Mouse (Mus musculus) heart, embryonic 12.5 days (tissue): ENCODE measurements around the gene Yod1. TPM values are rescaled to one million over a fixed set of nuclear protein-coding genes. Genes with fewer than 3 reads are reported as not detected.

Experiments
- ATAC-seq: fragments of 200-750 bp; cut with Nextera tagmentation; 2 replicates; pipeline ENCODE4 v1.8.0; 2017; ENCODE audit warnings: moderate TSS enrichment, moderate library complexity; ENCODE audit not compliant: insufficient number of reproducible peaks, low FRiP score
- H3K27ac ChIP-seq: fragments of 300-500 bp; sonication (generic); 2 replicates; pipeline ENCODE4 v1.5.1; 2016; ENCODE audit warnings: mild to moderate bottlenecking, moderate library complexity; ENCODE audit not compliant: poor library complexity, severe bottlenecking
- H3K27me3 ChIP-seq: fragments of 300-500 bp; sonication (generic); replicated peaks from 2 replicates; pipeline ENCODE4 v1.6.1; 2016; ENCODE audit warnings: mild to moderate bottlenecking, moderate library complexity
- H3K36me3 ChIP-seq: fragments of 300-500 bp; sonication (generic); 2 replicates; pipeline ENCODE4 v1.6.1; 2016; ENCODE audit warnings: mild to moderate bottlenecking, moderate library complexity
- H3K4me1 ChIP-seq: fragments of 300-500 bp; sonication (generic); replicated peaks from 2 replicates; pipeline ENCODE4 v1.6.1; 2016; ENCODE audit warnings: mild to moderate bottlenecking
- H3K4me2 ChIP-seq: fragments of 300-500 bp; sonication (generic); 2 replicates; pipeline ENCODE4 v1.6.1; 2016; ENCODE audit warnings: mild to moderate bottlenecking, moderate library complexity
- H3K4me3 ChIP-seq: fragments of 300-500 bp; sonication (generic); 2 replicates; pipeline ENCODE4 v1.5.1; 2016; ENCODE audit warnings: mild to moderate bottlenecking
- H3K9ac ChIP-seq: fragments of 300-500 bp; sonication (generic); 2 replicates; pipeline ENCODE4 v1.6.1; 2016; ENCODE audit warnings: mild to moderate bottlenecking, moderate library complexity
- H3K9me3 ChIP-seq: fragments of 300-500 bp; sonication (generic); replicated peaks from 2 replicates; pipeline ENCODE4 v1.6.1; 2016; ENCODE audit warnings: mild to moderate bottlenecking, moderate library complexity
- WGBS: fragments of 180-500 bp; shearing (Covaris S2); methylation state at CpG from one replicate; pipeline ENCODE4 v1.1.7; 2016; 5-methylcytosine and 5-hydroxymethylcytosine counted together
- polyA plus RNA-seq: library from polyadenylated mRNA; unstranded; fragments of >200 nt; fragmentation: Nextera tagmentation; extraction: Ambion mirVana; gene quantifications from 2 replicates; pipeline ENCODE4 v1.2.1, GENCODE M21; 2016

Yod1 gene
- polyA plus RNA-seq, 1 experiment from 2014 or later = 9.9 TPM

GRCm38 (mm10) chr1:130742201-130742600, 25.1 kb downstream of the Yod1 start:
- no peak overlapping the region for H3K4me2 ChIP-seq
- H3K9ac ChIP-seq = no peak overlapping the region
- no peaks in the 10 kb centered on the region for H3K36me3 ChIP-seq
- H3K4me3 ChIP-seq = no peak overlapping the region
- ATAC-seq = no peak
- H3K27me3 ChIP-seq = 0 out of 2 replicates have a peak, but pooled peaks cover 2% of the 10 kb centered on the region
- H3K27ac ChIP-seq = peak overlapping the region; percentile 56
- H3K4me1 ChIP-seq = peaks cover 37% of the 10 kb centered on the region
- no peaks in the 10 kb centered on the region for H3K9me3 ChIP-seq
- 86% methylated on average over 7 of the region's 7 CpGs for WGBS

- peaks cover 35% of the 10 kb centered on the region for H3K4me1 ChIP-seq
- no peak for ATAC-seq
- no peak overlapping the region for H3K9ac ChIP-seq
- no peak overlapping the region for H3K4me2 ChIP-seq
- no peak overlapping the region for H3K4me3 ChIP-seq
- H3K27me3 ChIP-seq = no peaks in the 10 kb centered on the region
- H3K36me3 ChIP-seq = no peaks in the 10 kb centered on the region
- no peak overlapping the region for H3K27ac ChIP-seq
- H3K9me3 ChIP-seq = no peaks in the 10 kb centered on the region
- WGBS = 83% methylated on average over 1 of the region's 1 CpGs
Observed at GRCm38 (mm10) chr1:130743775-130744174, 26.6 kb downstream of the Yod1 start.

GRCm38 (mm10) chr1:130744217-130744616, 27.1 kb downstream of the Yod1 start:
- H3K4me1 ChIP-seq = peaks cover 35% of the 10 kb centered on the region
- no peak overlapping the region for H3K4me2 ChIP-seq
- no peaks in the 10 kb centered on the region for H3K9me3 ChIP-seq
- WGBS = 59% methylated on average over 2 of the region's 2 CpGs
- H3K27ac ChIP-seq = no peak overlapping the region
- no peaks in the 10 kb centered on the region for H3K27me3 ChIP-seq
- no peaks in the 10 kb centered on the region for H3K36me3 ChIP-seq
- no peak overlapping the region for H3K9ac ChIP-seq
- no peak overlapping the region for H3K4me3 ChIP-seq
- no peak for ATAC-seq

GRCm38 (mm10) chr1:130744961-130745360, 27.8 kb downstream of the Yod1 start:
- no peak overlapping the region for H3K4me3 ChIP-seq
- H3K4me1 ChIP-seq = peaks cover 34% of the 10 kb centered on the region
- ATAC-seq = no peak
- no peak overlapping the region for H3K27ac ChIP-seq
- 85% methylated on average over 5 of the region's 5 CpGs for WGBS
- no peak overlapping the region for H3K4me2 ChIP-seq
- no peak overlapping the region for H3K9ac ChIP-seq
- no peaks in the 10 kb centered on the region for H3K36me3 ChIP-seq
- H3K9me3 ChIP-seq = no peaks in the 10 kb centered on the region
- no peaks in the 10 kb centered on the region for H3K27me3 ChIP-seq

GRCm38 (mm10) chr1:130745591-130745990, 28.5 kb downstream of the Yod1 start:
- no peak for ATAC-seq
- Histone ChIP-seq H3K27me3 (no peaks in the 10 kb centered on the region), H3K4me1 (peaks cover 28% of the 10 kb centered on the region), H3K9me3 (no peaks in the 10 kb centered on the region), H3K4me3 (no peak overlapping the region), H3K36me3 (no peaks in the 10 kb centered on the region), H3K4me2 (no peak overlapping the region), H3K9ac (no peak overlapping the region), H3K27ac (no peak overlapping the region)
- WGBS = 94% methylated on average over 3 of the region's 3 CpGs

GRCm38 (mm10) chr1:130746819-130747218, 29.7 kb downstream of the Yod1 start:
- ATAC-seq = no peak
- H3K4me3 ChIP-seq = no peak overlapping the region

GRCm38 (mm10) chr1:130759689-130760088, 42.6 kb downstream of the Yod1 start:
- 32% methylated on average over 9 of the region's 9 CpGs for WGBS
- Histone ChIP-seq H3K9ac (no peak overlapping the region), H3K27me3 (no peaks in the 10 kb centered on the region), H3K27ac (no peak overlapping the region), H3K4me3 (no peak overlapping the region), H3K4me2 (no peak overlapping the region), H3K9me3 (no peaks in the 10 kb centered on the region), H3K36me3 (no peaks in the 10 kb centered on the region), H3K4me1 (peaks cover 7% of the 10 kb centered on the region)
- no peak for ATAC-seq

More at GRCm38 (mm10) chr1:130746819-130747218, 29.7 kb downstream of the Yod1 start:
- Histone ChIP-seq H3K4me1 (peaks cover 16% of the 10 kb centered on the region), H3K27ac (no peak overlapping the region), H3K4me2 (no peak overlapping the region), H3K9ac (no peak overlapping the region), H3K27me3 (no peaks in the 10 kb centered on the region), H3K36me3 (no peaks in the 10 kb centered on the region), H3K9me3 (no peaks in the 10 kb centered on the region)
- 65% methylated on average over 3 of the region's 3 CpGs for WGBS

GRCm38 (mm10) chr1:130761597-130761996, 44.5 kb downstream of the Yod1 start:
- 84% methylated on average over 1 of the region's 1 CpGs for WGBS
- H3K9me3 ChIP-seq = no peaks in the 10 kb centered on the region
- no peaks in the 10 kb centered on the region for H3K27me3 ChIP-seq
- H3K36me3 ChIP-seq = no peaks in the 10 kb centered on the region
- ATAC-seq = no peak
- peaks cover 7% of the 10 kb centered on the region for H3K4me1 ChIP-seq
- no peak overlapping the region for H3K9ac ChIP-seq
- no peak overlapping the region for H3K4me2 ChIP-seq
- no peak overlapping the region for H3K27ac ChIP-seq
- H3K4me3 ChIP-seq = no peak overlapping the region

GRCm38 (mm10) chr1:130762045-130762760, 45.1 kb downstream of the Yod1 start:
- Histone ChIP-seq H3K4me3 (no peak overlapping the region), H3K27ac (no peak overlapping the region)
- 64% methylated on average over 3 of the region's 3 CpGs for WGBS

GRCm38 (mm10) chr1:130764027-130764461, 46.9 kb downstream of the Yod1 start:
- H3K4me3 ChIP-seq = no peak overlapping the region
- no peaks in the 10 kb centered on the region for H3K27me3 ChIP-seq
- 77% methylated on average over 12 of the region's 12 CpGs for WGBS
- H3K9ac ChIP-seq = no peak overlapping the region
- peaks cover 7% of the 10 kb centered on the region for H3K4me1 ChIP-seq
- no peaks in the 10 kb centered on the region for H3K9me3 ChIP-seq
- no peaks in the 10 kb centered on the region for H3K36me3 ChIP-seq
- no peak overlapping the region for H3K4me2 ChIP-seq
- no peak for ATAC-seq
- no peak overlapping the region for H3K27ac ChIP-seq

More at GRCm38 (mm10) chr1:130762045-130762760, 45.1 kb downstream of the Yod1 start:
- Histone ChIP-seq H3K4me2 (no peak overlapping the region), H3K36me3 (no peaks in the 10 kb centered on the region), H3K9ac (no peak overlapping the region), H3K9me3 (no peaks in the 10 kb centered on the region), H3K27me3 (no peaks in the 10 kb centered on the region), H3K4me1 (peaks cover 7% of the 10 kb centered on the region)
- no peak for ATAC-seq

- no peak overlapping the region for H3K4me3 ChIP-seq
Observed at GRCm38 (mm10) chr1:130767066-130767465, 49.9 kb downstream of the Yod1 start.

GRCm38 (mm10) chr1:130769925-130770324, 52.8 kb downstream of the Yod1 start:
- Histone ChIP-seq H3K4me2 (no peak overlapping the region), H3K27ac (no peak overlapping the region), H3K9me3 (no peaks in the 10 kb centered on the region), H3K36me3 (no peaks in the 10 kb centered on the region), H3K4me1 (no peaks in the 10 kb centered on the region), H3K9ac (no peak overlapping the region), H3K27me3 (0 out of 2 replicates have a peak, but pooled peaks cover 2% of the 10 kb centered on the region), H3K4me3 (no peak overlapping the region)
- no peak for ATAC-seq
- WGBS = 82% methylated on average over 2 of the region's 2 CpGs

More at GRCm38 (mm10) chr1:130767066-130767465, 49.9 kb downstream of the Yod1 start:
- ATAC-seq = no peak
- Histone ChIP-seq H3K4me2 (no peak overlapping the region), H3K9ac (no peak overlapping the region), H3K9me3 (no peaks in the 10 kb centered on the region), H3K36me3 (no peaks in the 10 kb centered on the region), H3K4me1 (no peaks in the 10 kb centered on the region), H3K27me3 (0 out of 2 replicates have a peak, but pooled peaks cover 2% of the 10 kb centered on the region), H3K27ac (no peak overlapping the region)
- 81% methylated on average over 5 of the region's 5 CpGs for WGBS
